Comparison of ENCODE assay signal across 9 mouse cellular contexts in genomic region chr12:112113710-112114109, GRCm38 (mm10). TPM values are rescaled to one million over a fixed set of nuclear protein-coding genes. Genes with fewer than 3 reads are reported as not detected.
DNase-seq lines count a peak whose midpoint lies in the region; ATAC-seq lines count a peak whose summit lies in the region.
"Had no signal": no experiment of that assay in that cellular context is flagged by ENCODE, and none has a peak within 500 bp of the region (broad histone marks: within the 10 kb centered on the region; RNA-seq: fewer than 3 reads in every experiment).

No protein-coding gene starts in this region.

- H3K36me3 ChIP-seq in forebrain, embryonic 16.5 days (ENCODE audit: control insufficient read depth, insufficient read depth), result no peaks in the 10 kb centered on the region
- H3K36me3 ChIP-seq in hindbrain, embryonic 13.5 days, result no peaks in the 10 kb centered on the region
- H3K36me3 ChIP-seq: limb, embryonic 15.5 days had no signal

- H3K4me2 ChIP-seq in forebrain, embryonic 16.5 days (ENCODE audit: low read length), result no peak overlapping the region
- no peak overlapping the region for H3K4me2 ChIP-seq in hindbrain, embryonic 13.5 days
- H3K4me2 ChIP-seq: limb, embryonic 15.5 days had no signal

- H3K9ac ChIP-seq in forebrain, embryonic 16.5 days (replicated peaks; ENCODE audit: low read depth, low read length), result no peak overlapping the region
- H3K9ac ChIP-seq in hindbrain, embryonic 13.5 days, result no peak overlapping the region
- H3K9ac ChIP-seq: limb, embryonic 15.5 days had no signal

- H3K4me1 ChIP-seq in forebrain, embryonic 16.5 days (replicated peaks; ENCODE audit: control insufficient read depth, insufficient read depth, low read length), result 0 out of 2 replicates have a peak, but pooled peaks cover 3% of the 10 kb centered on the region
- H3K4me1 ChIP-seq in hindbrain, embryonic 13.5 days (replicated peaks), result 0 out of 2 replicates have a peak, but pooled peaks cover 6% of the 10 kb centered on the region

- H3K27ac ChIP-seq in forebrain, embryonic 16.5 days (ENCODE audit: low read length), result no peak overlapping the region
- no peak overlapping the region for H3K27ac ChIP-seq in hindbrain, embryonic 13.5 days
- H3K27ac ChIP-seq: limb, embryonic 15.5 days had no signal

- WGBS in forebrain, embryonic 16.5 days, result 13% methylated on average over 7 of the region's 7 CpGs
- 13% methylated on average over 7 of the region's 7 CpGs for WGBS in hindbrain, embryonic 13.5 days

- DNase-seq in NIH3T3 (ENCODE audit: low read depth), result peak; percentile 86
- DNase-seq in cerebellum, adult 18-20 months, result peak; percentile 76 to 82
- DNase-seq in left cerebral cortex, adult 11 months (ENCODE audit: low spot score), result peak; percentile 73
- DNase-seq in right cerebral cortex, postnatal 10 days (ENCODE audit: low spot score in 2 of 2), result peak; percentile 77 to 84
- peak; percentile 88 for DNase-seq in urinary bladder, postnatal 25 days (ENCODE audit: low spot score)

- H3K9me3 ChIP-seq in forebrain, embryonic 16.5 days (ENCODE audit: control insufficient read depth, low read length), result no peaks in the 10 kb centered on the region
- no peaks in the 10 kb centered on the region for H3K9me3 ChIP-seq in hindbrain, embryonic 13.5 days
- H3K9me3 ChIP-seq: limb, embryonic 15.5 days had no signal

- H3K4me3 ChIP-seq in forebrain, embryonic 16.5 days (replicated peaks; ENCODE audit: low read length), result no peak overlapping the region
- H3K4me3 ChIP-seq in hindbrain, embryonic 13.5 days, result no peak overlapping the region
- H3K4me3 ChIP-seq: limb, embryonic 15.5 days had no signal

- peak; percentile 59 for ATAC-seq in forebrain, embryonic 16.5 days
- peak; percentile 25; the same call in 1 of the 2 replicates for ATAC-seq in hindbrain, embryonic 13.5 days (ENCODE audit: low FRiP score)
- peak; percentile 65 for ATAC-seq in megakaryocyte-erythroid progenitor cell, adult 5-6 weeks (replicated peaks; ENCODE audit: low FRiP score, low TSS enrichment, poor library complexity, severe bottlenecking)

- H3K27me3 ChIP-seq in forebrain, embryonic 16.5 days (replicated peaks; ENCODE audit: control insufficient read depth, insufficient read depth, low read length), result no peaks in the 10 kb centered on the region
- H3K27me3 ChIP-seq in hindbrain, embryonic 13.5 days, result peaks cover 60% of the 10 kb centered on the region

RNA-seq across cellular contexts. Expression of gene Aspg, which starts 7.2 kb away (rescaled TPM):
- polyA plus RNA-seq in forebrain, embryonic 16.5 days (2015; fragmentation: Nextera tagmentation; extraction: Ambion mirVana), result 0.37 and 0.75 TPM in 2 replicates
- polyA plus RNA-seq in hindbrain, embryonic 13.5 days (2015; fragmentation: Nextera tagmentation; extraction: Ambion mirVana), result 0.27 and 1.1 TPM in 2 replicates
- not detected in 2 replicates for total RNA-seq in megakaryocyte-erythroid progenitor cell, adult 5-6 weeks (2014; fragmentation: Nextera tagmentation)
- not detected in 2 replicates for total RNA-seq in megakaryocyte-erythroid progenitor cell, adult 5-6 weeks (2017)

RNA-seq across cellular contexts. Expression of gene Kif26a, which starts 32.3 kb away (rescaled TPM):
- polyA plus RNA-seq in forebrain, embryonic 16.5 days (2015; fragmentation: Nextera tagmentation; extraction: Ambion mirVana), result 17.3 and 21.2 TPM in 2 replicates
- polyA plus RNA-seq in hindbrain, embryonic 13.5 days (2015; fragmentation: Nextera tagmentation; extraction: Ambion mirVana), result 3.8 and 4.4 TPM in 2 replicates
- total RNA-seq in megakaryocyte-erythroid progenitor cell, adult 5-6 weeks (2014; fragmentation: Nextera tagmentation), result not detected in 2 replicates
- total RNA-seq in megakaryocyte-erythroid progenitor cell, adult 5-6 weeks (2017), result not detected in 2 replicates
